Mouse (Mus musculus) spleen, adult 2 months (tissue): ENCODE data around the gene Chrng. TPM values are rescaled to one million over a fixed set of nuclear protein-coding genes. Genes with fewer than 3 reads are reported as not detected.

Experiments used
- DNase-seq, 2 experiments: peaks; one replicate each; pipeline versions ENCODE4 v3.0.0 to v3.0.0-alpha.2; 2012 to 2021; ENCODE audit warnings: low spot score in 2 of 2, low read depth in 1 of 2
- H3K27ac ChIP-seq: fragments of 200-500 bp; 2 replicates; pipeline ENCODE4 v1.5.1; 2012; ENCODE audit warnings: low read length, inconsistent platforms; ENCODE audit not compliant: insufficient read depth
- H3K27me3 ChIP-seq: fragments of 200-500 bp; 2 replicates; pipeline ENCODE4 v1.6.1; 2012; ENCODE audit warnings: mild to moderate bottlenecking, moderate library complexity, low read length, inconsistent platforms; ENCODE audit not compliant: control insufficient read depth, insufficient read depth
- H3K36me3 ChIP-seq: fragments of 200-500 bp; 2 replicates; pipeline ENCODE4 v1.6.1; 2012; ENCODE audit warnings: mild to moderate bottlenecking, low read length, inconsistent platforms; ENCODE audit not compliant: control insufficient read depth, insufficient read depth
- H3K4me1 ChIP-seq: fragments of 200-500 bp; 2 replicates; pipeline ENCODE4 v1.6.1; 2011; ENCODE audit warnings: inconsistent platforms; ENCODE audit not compliant: control insufficient read depth, insufficient read depth, insufficient read length
- H3K4me3 ChIP-seq: fragments of 200-500 bp; 2 replicates; pipeline ENCODE4 v1.5.1; 2011; ENCODE audit warnings: mild to moderate bottlenecking, inconsistent platforms; ENCODE audit not compliant: insufficient read depth, insufficient read length; ENCODE audit errors: extremely low read depth
- CTCF ChIP-seq: fragments of 200-500 bp; IDR thresholded peaks from 2 replicates; pipeline ENCODE4 v1.5.1; 2011; ENCODE audit warnings: mild to moderate bottlenecking, inconsistent platforms; ENCODE audit not compliant: insufficient read depth, insufficient read length, insufficient replicate concordance; ENCODE audit errors: extremely low read depth
- POLR2A ChIP-seq: fragments of 200-500 bp; IDR thresholded peaks from 2 replicates; pipeline ENCODE4 v1.6.1; 2011; ENCODE audit warnings: low read depth, low read length, inconsistent platforms
- WGBS: fragments of 180-500 bp; shearing (Covaris S2); methylation state at CpG from one replicate; pipeline ENCODE4 v1.1.7; 2018; 5-methylcytosine and 5-hydroxymethylcytosine counted together
- polyA plus RNA-seq: library from polyadenylated mRNA; depleted of rRNA; stranded (reverse); fragments of >200 nt; gene quantifications from 2 replicates; pipeline ENCODE4 v1.2.3, GENCODE M21; 2012

Chrng gene
- polyA plus RNA-seq, 1 experiment: not detected

GRCm38 (mm10) chr1:87211431-87211830 lies 7.0 kb downstream of the Chrng start:
- no peak for DNase-seq
- Histone ChIP-seq H3K27me3 (no peaks in the 10 kb centered on the region; the same call in 1 of the 2 replicates), H3K27ac (no peak overlapping the region), H3K36me3 (no peaks in the 10 kb centered on the region), H3K4me1 (peaks cover 5% of the 10 kb centered on the region; the same call in 1 of the 2 replicates), H3K4me3 (no peak overlapping the region)
- no peak for TF ChIP-seq POLR2A
- TF ChIP-seq CTCF: no peak
- whole genome bisulfite sequencing: 81% methylated on average over 4 of the region's 4 CpGs

- under 1% methylated on average over 91 of the region's 99 CpGs for WGBS
These were observed 9.6 kb downstream of the Chrng start, which contains the start of gene Eif4e2 for GRCm38 (mm10) chr1:87213735-87214704. Gene Eif4e2 (plus strand): TSS chr1:87213914.

GRCm38 (mm10) chr1:87214748-87215147 lies 10.3 kb downstream of the Chrng start:
- Histone ChIP-seq H3K36me3 (peaks cover 4% of the 10 kb centered on the region; the same call in 1 of the 2 replicates), H3K4me1 (peaks cover 7% of the 10 kb centered on the region; the same call in 1 of the 2 replicates), H3K4me3 (peak overlapping the region; percentile 71), H3K27ac (no peak overlapping the region), H3K27me3 (no peaks in the 10 kb centered on the region)
- TF ChIP-seq CTCF (no peak), POLR2A (no peak)
- peak in 1 of 2 experiments; percentile 18 for DNase-seq
- 8% methylated on average over 4 of the region's 4 CpGs for WGBS

More at GRCm38 (mm10) chr1:87213735-87214704, 9.6 kb downstream of the Chrng start, which contains the start of gene Eif4e2:
- Histone ChIP-seq H3K4me1 (peaks cover 7% of the 10 kb centered on the region; the same call in 1 of the 2 replicates), H3K36me3 (no peaks in the 10 kb centered on the region), H3K27me3 (no peaks in the 10 kb centered on the region), H3K4me3 (peak within 1 kb of the TSS; percentile 71), H3K27ac (peak within 1 kb of the TSS; percentile 90)
- DNase-seq: peak; percentile 85 to 92
- TF ChIP-seq CTCF: no peak
- peak; percentile 58; the same call in 1 of the 2 replicates for TF ChIP-seq POLR2A

GRCm38 (mm10) chr1:87217938-87218337 lies 13.5 kb downstream of the Chrng start:
- H3K36me3 ChIP-seq: peaks cover 20% of the 10 kb centered on the region
- no peak for TF ChIP-seq POLR2A
- peak; percentile 44; the same call in 1 of the 2 replicates for TF ChIP-seq CTCF
- no peaks in the 10 kb centered on the region for H3K27me3 ChIP-seq
- H3K4me3 ChIP-seq: no peak overlapping the region
- H3K27ac ChIP-seq: no peak overlapping the region
- no peak for DNase-seq
- 57% methylated on average over 3 of the region's 3 CpGs for WGBS
- peaks cover 7% of the 10 kb centered on the region; the same call in 1 of the 2 replicates for H3K4me1 ChIP-seq

- Histone ChIP-seq H3K27me3 (no peaks in the 10 kb centered on the region), H3K4me3 (no peak overlapping the region), H3K27ac (no peak overlapping the region), H3K36me3 (peaks cover 55% of the 10 kb centered on the region), H3K4me1 (no peaks in the 10 kb centered on the region)
- DNase-seq: no peak
- 94% methylated on average over 8 of the region's 8 CpGs for WGBS
- no peak for TF ChIP-seq CTCF
- TF ChIP-seq POLR2A: no peak
These were observed 21.3 kb downstream of the Chrng start for GRCm38 (mm10) chr1:87225739-87226138.

GRCm38 (mm10) chr1:87226409-87227159 lies 22.1 kb downstream of the Chrng start:
- WGBS: 96% methylated on average over 1 of the region's 1 CpGs
- peaks cover 49% of the 10 kb centered on the region for H3K36me3 ChIP-seq
- DNase-seq: no peak
- no peak overlapping the region for H3K27ac ChIP-seq
- TF ChIP-seq CTCF: no peak
- TF ChIP-seq POLR2A: no peak
- H3K27me3 ChIP-seq: no peaks in the 10 kb centered on the region
- H3K4me1 ChIP-seq: no peaks in the 10 kb centered on the region
- no peak overlapping the region for H3K4me3 ChIP-seq
